Mouse (Mus musculus): ENCODE results near the gene Glcci1. TPM values are rescaled to one million over a fixed set of nuclear protein-coding genes. Genes with fewer than 3 reads are reported as not detected.
A peak's percentile ranks its signal among the peaks of the same experiment; 100 is the strongest.

The Glcci1 gene
- total RNA-seq, 2 experiments from 2014 or later = 9.9 to 10.5 TPM

- no peak for DNase-seq
- intact Hi-C loops (cut with DNase I; ENCODE audit: low total_unique reads) = no loop called here
Measured at GRCm38 (mm10) chr6:8489938-8490585, 19.3 kb upstream of the Glcci1 start.

- no peak for DNase-seq
- intact Hi-C loops (cut with DNase I; ENCODE audit: low total_unique reads) = no loop called here
Measured at GRCm38 (mm10) chr6:8492248-8492647, 17.2 kb upstream of the Glcci1 start.

- no peak for DNase-seq
- intact Hi-C loops (cut with DNase I; ENCODE audit: low total_unique reads) = no loop called here
Measured at GRCm38 (mm10) chr6:8495109-8495826, 14.1 kb upstream of the Glcci1 start.

GRCm38 (mm10) chr6:8495827-8496222 lies 13.6 kb upstream of the Glcci1 start:
- intact Hi-C loops (cut with DNase I; ENCODE audit: low total_unique reads) = no loop called here
- DNase-seq = no peak

- intact Hi-C loops (cut with DNase I; ENCODE audit: low total_unique reads) = no loop called here
- no peak for DNase-seq
Measured at GRCm38 (mm10) chr6:8497234-8497867, 12.0 kb upstream of the Glcci1 start.

- intact Hi-C loops (cut with DNase I; ENCODE audit: low total_unique reads) = no loop called here
- DNase-seq = no peak
Measured at GRCm38 (mm10) chr6:8497868-8498257, 11.5 kb upstream of the Glcci1 start.

GRCm38 (mm10) chr6:8498961-8499360 lies 10.4 kb upstream of the Glcci1 start:
- intact Hi-C loops (cut with DNase I; ENCODE audit: low total_unique reads) = no loop called here
- no peak for DNase-seq

GRCm38 (mm10) chr6:8503953-8504352 lies 5.4 kb upstream of the Glcci1 start:
- DNase-seq = no peak
- intact Hi-C loops (cut with DNase I; ENCODE audit: low total_unique reads) = no loop called here

- intact Hi-C loops (cut with DNase I; ENCODE audit: low total_unique reads) = no loop called here
- DNase-seq = no peak
Measured at GRCm38 (mm10) chr6:8504521-8505228, 4.7 kb upstream of the Glcci1 start.

GRCm38 (mm10) chr6:8506631-8507030 lies 2.8 kb upstream of the Glcci1 start:
- no peak for DNase-seq
- intact Hi-C loops (cut with DNase I; ENCODE audit: low total_unique reads) = no loop called here

GRCm38 (mm10) chr6:8508883-8509536 lies 390 bp upstream of the Glcci1 start:
- DNase-seq = peak; percentile 99
- intact Hi-C loops (cut with DNase I; ENCODE audit: low total_unique reads) = no loop called here

- DNase-seq = peak; percentile 32
- intact Hi-C loops (cut with DNase I; ENCODE audit: low total_unique reads) = no loop called here
Measured at GRCm38 (mm10) chr6:8509961-8510863, 812 bp downstream of the Glcci1 start.

- intact Hi-C loops (cut with DNase I; ENCODE audit: low total_unique reads) = no loop called here
- no peak for DNase-seq
Measured at GRCm38 (mm10) chr6:8510864-8511428, 1.5 kb downstream of the Glcci1 start.

- intact Hi-C loops (cut with DNase I; ENCODE audit: low total_unique reads) = no loop called here
- no peak for DNase-seq
Measured at GRCm38 (mm10) chr6:8511447-8511846, 2.0 kb downstream of the Glcci1 start.

GRCm38 (mm10) chr6:8512416-8512815 lies 3.0 kb downstream of the Glcci1 start:
- no peak for DNase-seq
- intact Hi-C loops (cut with DNase I; ENCODE audit: low total_unique reads) = no loop called here

GRCm38 (mm10) chr6:8519687-8520086 lies 10.3 kb downstream of the Glcci1 start:
- DNase-seq = no peak
- intact Hi-C loops (cut with DNase I; ENCODE audit: low total_unique reads) = no loop called here

- no peak for DNase-seq
- intact Hi-C loops (cut with DNase I; ENCODE audit: low total_unique reads) = no loop called here
Measured at GRCm38 (mm10) chr6:8521231-8521630, 11.8 kb downstream of the Glcci1 start.

GRCm38 (mm10) chr6:8524717-8525116 lies 15.3 kb downstream of the Glcci1 start:
- no peak for DNase-seq
- intact Hi-C loops (cut with DNase I; ENCODE audit: low total_unique reads) = no loop called here

Measured in gastrocnemius, postnatal 14 days (tissue).